Mouse (Mus musculus): Measurements from ENCODE around the gene Hhatl.

DNA sequence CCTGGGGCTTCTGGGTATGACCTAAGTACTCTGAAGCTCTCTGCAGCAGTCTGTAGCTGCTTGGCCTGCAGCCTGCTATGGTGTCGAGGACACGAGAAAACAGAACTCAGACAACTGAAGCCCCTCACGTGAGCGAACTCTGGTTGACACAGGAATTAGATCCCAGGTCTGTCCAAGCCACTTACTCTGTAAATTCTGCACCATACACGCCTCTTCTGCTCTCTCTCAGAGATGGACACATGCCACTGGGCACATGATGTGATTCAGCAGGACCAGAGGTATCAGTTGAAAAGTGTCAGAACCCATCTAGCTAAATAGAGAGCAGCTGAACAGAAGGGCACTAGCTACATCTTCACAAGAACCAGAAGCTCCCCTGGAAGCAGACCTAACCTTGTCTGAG is 19.9 kb downstream of the Hhatl start:
- TF ChIP-seq CTCF (IDR thresholded peaks at IDR 0.05; ENCODE audit: control insufficient read depth, insufficient read depth, insufficient read length) (no peak), USF1 (IDR thresholded peaks at IDR 0.05; ENCODE audit: low read depth) (no peak)

All from C2C12 (cell line).